Mouse (Mus musculus): ENCODE data around the gene Kifc3. TPM values are rescaled to one million over a fixed set of nuclear protein-coding genes. Genes with fewer than 3 reads are reported as not detected.

Kifc3 gene
- polyA plus RNA-seq, 1 experiment = 25.6 TPM

Other genes starting within 250 kb of the Kifc3 start
- 26.3 and 37.3 TPM in 2 replicates for gene Adgrg1, start 228.1 kb downstream of the Kifc3 start, polyA plus RNA-seq (2012; rRNA removed)
- 5.5 and 9.2 TPM in 2 replicates for gene Adgrg3, start 185.1 kb downstream of the Kifc3 start, polyA plus RNA-seq (2012; rRNA removed)
- gene Drc7, start 147.7 kb downstream of the Kifc3 start, polyA plus RNA-seq (2012; rRNA removed) = not detected in 2 replicates
- 16.5 and 19.0 TPM in 2 replicates for gene Katnb1, start 121.6 kb downstream of the Kifc3 start, polyA plus RNA-seq (2012; rRNA removed)
- 0.23 and 0.46 TPM in 2 replicates for gene Cngb1, start 103.8 kb upstream of the Kifc3 start, polyA plus RNA-seq (2012; rRNA removed)
- gene Tepp, start 107.8 kb upstream of the Kifc3 start, polyA plus RNA-seq (2012; rRNA removed) = 0.49 TPM in 1 of 2 replicates, not detected in the other
- 4.8 and 6.2 TPM in 2 replicates for gene Zfp319, start 129.1 kb upstream of the Kifc3 start, polyA plus RNA-seq (2012; rRNA removed)
- gene Usb1, start 129.5 kb upstream of the Kifc3 start, polyA plus RNA-seq (2012; rRNA removed) = 27.7 and 31.1 TPM in 2 replicates
- 9.5 and 10.7 TPM in 2 replicates for gene Mmp15, start 149.5 kb upstream of the Kifc3 start, polyA plus RNA-seq (2012; rRNA removed)
- gene Cfap20, start 232.1 kb upstream of the Kifc3 start, polyA plus RNA-seq (2012; rRNA removed) = 31.0 and 33.0 TPM in 2 replicates

Measured in large intestine, adult 2 months (tissue).